Mouse (Mus musculus) heart, embryonic 12.5 days (tissue): ENCODE data around the gene Mnt. TPM values are rescaled to one million over a fixed set of nuclear protein-coding genes. Genes with fewer than 3 reads are reported as not detected.
"Not testable (repeated sequence)": the region's sequence is repeated elsewhere in the genome, so short reads cannot be mapped to it uniquely, and the experiment has no call there.

Source experiments
- ATAC-seq: fragments of 200-750 bp; cut with Nextera tagmentation; 2 replicates; pipeline ENCODE4 v1.8.0; 2017; ENCODE audit warnings: moderate TSS enrichment, moderate library complexity; ENCODE audit not compliant: insufficient number of reproducible peaks, low FRiP score
- H3K27ac ChIP-seq: fragments of 300-500 bp; sonication (generic); 2 replicates; pipeline ENCODE4 v1.5.1; 2016; ENCODE audit warnings: mild to moderate bottlenecking, moderate library complexity; ENCODE audit not compliant: poor library complexity, severe bottlenecking
- H3K27me3 ChIP-seq: fragments of 300-500 bp; sonication (generic); replicated peaks from 2 replicates; pipeline ENCODE4 v1.6.1; 2016; ENCODE audit warnings: mild to moderate bottlenecking, moderate library complexity
- H3K36me3 ChIP-seq: fragments of 300-500 bp; sonication (generic); 2 replicates; pipeline ENCODE4 v1.6.1; 2016; ENCODE audit warnings: mild to moderate bottlenecking, moderate library complexity
- H3K4me1 ChIP-seq: fragments of 300-500 bp; sonication (generic); replicated peaks from 2 replicates; pipeline ENCODE4 v1.6.1; 2016; ENCODE audit warnings: mild to moderate bottlenecking
- H3K4me2 ChIP-seq: fragments of 300-500 bp; sonication (generic); 2 replicates; pipeline ENCODE4 v1.6.1; 2016; ENCODE audit warnings: mild to moderate bottlenecking, moderate library complexity
- H3K4me3 ChIP-seq: fragments of 300-500 bp; sonication (generic); 2 replicates; pipeline ENCODE4 v1.5.1; 2016; ENCODE audit warnings: mild to moderate bottlenecking
- H3K9ac ChIP-seq: fragments of 300-500 bp; sonication (generic); 2 replicates; pipeline ENCODE4 v1.6.1; 2016; ENCODE audit warnings: mild to moderate bottlenecking, moderate library complexity
- H3K9me3 ChIP-seq: fragments of 300-500 bp; sonication (generic); replicated peaks from 2 replicates; pipeline ENCODE4 v1.6.1; 2016; ENCODE audit warnings: mild to moderate bottlenecking, moderate library complexity
- WGBS: fragments of 180-500 bp; shearing (Covaris S2); methylation state at CpG from one replicate; pipeline ENCODE4 v1.1.7; 2016; 5-methylcytosine and 5-hydroxymethylcytosine counted together
- polyA plus RNA-seq: library from polyadenylated mRNA; unstranded; fragments of >200 nt; fragmentation: Nextera tagmentation; extraction: Ambion mirVana; gene quantifications from 2 replicates; pipeline ENCODE4 v1.2.1, GENCODE M21; 2016

Gene Mnt
- 4.0 and 4.8 TPM in 2 replicates for polyA plus RNA-seq

GRCm38 (mm10) chr11:74830256-74831161, at the start of gene Mnt:
TSS of gene Mnt (plus strand) at chr11:74830920.
- H3K36me3 ChIP-seq: no peaks in the 10 kb centered on the region
- H3K9ac ChIP-seq: peak within 1 kb of the TSS; percentile 91
- under 1% methylated on average over 69 of the region's 70 CpGs for WGBS
- H3K4me3 ChIP-seq: peak within 1 kb of the TSS; percentile 88
- peak; percentile 82 for ATAC-seq
- peak within 1 kb of the TSS; percentile 100 for H3K27ac ChIP-seq
- peak within 1 kb of the TSS; percentile 94 for H3K4me2 ChIP-seq
- H3K9me3 ChIP-seq: no peaks in the 10 kb centered on the region
- H3K27me3 ChIP-seq: no peaks in the 10 kb centered on the region
- peaks cover 43% of the 10 kb centered on the region for H3K4me1 ChIP-seq

- H3K4me3 ChIP-seq: no peak overlapping the region
- no peak overlapping the region for H3K9ac ChIP-seq
- no peaks in the 10 kb centered on the region for H3K9me3 ChIP-seq
- no peaks in the 10 kb centered on the region for H3K4me1 ChIP-seq
- no peak overlapping the region for H3K4me2 ChIP-seq
- no peak overlapping the region for H3K27ac ChIP-seq
- no peaks in the 10 kb centered on the region for H3K27me3 ChIP-seq
- H3K36me3 ChIP-seq: peaks cover 83% of the 10 kb centered on the region
- 93% methylated on average over 4 of the region's 4 CpGs for whole genome bisulfite sequencing
- ATAC-seq: no peak
Measured at GRCm38 (mm10) chr11:74792874-74793273, 37.8 kb upstream of the Mnt start.

GRCm38 (mm10) chr11:74800658-74801057, 30.1 kb upstream of the Mnt start:
- WGBS: 88% methylated on average over 4 of the region's 4 CpGs
- ATAC-seq: no peak
- H3K27ac ChIP-seq: no peak overlapping the region
- no peak overlapping the region for H3K4me3 ChIP-seq
- H3K4me2 ChIP-seq: no peak overlapping the region
- H3K9ac ChIP-seq: no peak overlapping the region
- no peaks in the 10 kb centered on the region for H3K9me3 ChIP-seq
- H3K36me3 ChIP-seq: peaks cover 67% of the 10 kb centered on the region
- H3K4me1 ChIP-seq: peaks cover 3% of the 10 kb centered on the region; the same call in 1 of the 2 replicates
- H3K27me3 ChIP-seq: no peaks in the 10 kb centered on the region

GRCm38 (mm10) chr11:74804081-74804627, 26.6 kb upstream of the Mnt start:
- Histone ChIP-seq H3K4me3 (no peak overlapping the region), H3K36me3 (peaks cover 68% of the 10 kb centered on the region), H3K27me3 (no peaks in the 10 kb centered on the region), H3K9me3 (no peaks in the 10 kb centered on the region), H3K9ac (no peak overlapping the region), H3K4me1 (peaks cover 3% of the 10 kb centered on the region; the same call in 1 of the 2 replicates), H3K4me2 (no peak overlapping the region), H3K27ac (no peak overlapping the region)
- 86% methylated on average over 3 of the region's 3 CpGs for WGBS
- no peak for ATAC-seq

GRCm38 (mm10) chr11:74807246-74807882, 23.4 kb upstream of the Mnt start:
- no peak overlapping the region for H3K9ac ChIP-seq
- no peaks in the 10 kb centered on the region for H3K27me3 ChIP-seq
- no peaks in the 10 kb centered on the region for H3K9me3 ChIP-seq
- no peak overlapping the region for H3K27ac ChIP-seq
- no peak overlapping the region for H3K4me2 ChIP-seq
- H3K4me1 ChIP-seq: peaks cover 8% of the 10 kb centered on the region
- no peak overlapping the region for H3K4me3 ChIP-seq
- H3K36me3 ChIP-seq: peaks cover 60% of the 10 kb centered on the region
- ATAC-seq: no peak
- WGBS: 94% methylated on average over 6 of the region's 6 CpGs

GRCm38 (mm10) chr11:74808251-74808853, 22.4 kb upstream of the Mnt start:
- Histone ChIP-seq H3K27ac (no peak overlapping the region), H3K4me2 (no peak overlapping the region), H3K9me3 (no peaks in the 10 kb centered on the region), H3K27me3 (no peaks in the 10 kb centered on the region), H3K4me1 (peaks cover 8% of the 10 kb centered on the region), H3K36me3 (peaks cover 61% of the 10 kb centered on the region), H3K9ac (no peak overlapping the region), H3K4me3 (no peak overlapping the region)
- no peak for ATAC-seq
- WGBS: 85% methylated on average over 6 of the region's 6 CpGs

- Histone ChIP-seq H3K9ac (no peak overlapping the region), H3K27me3 (no peaks in the 10 kb centered on the region), H3K27ac (no peak overlapping the region), H3K4me1 (peaks cover 8% of the 10 kb centered on the region), H3K4me2 (no peak overlapping the region), H3K4me3 (no peak overlapping the region), H3K9me3 (no peaks in the 10 kb centered on the region), H3K36me3 (peaks cover 60% of the 10 kb centered on the region)
- ATAC-seq: no peak
Measured at GRCm38 (mm10) chr11:74810134-74810533, 20.6 kb upstream of the Mnt start.

GRCm38 (mm10) chr11:74811027-74811426, 19.7 kb upstream of the Mnt start:
- H3K4me3 ChIP-seq, H3K9me3 ChIP-seq, H3K9ac ChIP-seq, H3K4me1 ChIP-seq, H3K27ac ChIP-seq, H3K27me3 ChIP-seq, ATAC-seq: not testable (repeated sequence)
- WGBS: 52% methylated on average over 3 of the region's 3 CpGs
- peaks cover 52% of the 10 kb centered on the region for H3K36me3 ChIP-seq
- H3K4me2 ChIP-seq: peak overlapping the region; percentile 34

- Histone ChIP-seq H3K4me3 (no peak overlapping the region), H3K27ac (peak overlapping the region; percentile 71), H3K4me1 (peaks cover 8% of the 10 kb centered on the region), H3K36me3 (peaks cover 50% of the 10 kb centered on the region), H3K9me3 (no peaks in the 10 kb centered on the region), H3K27me3 (no peaks in the 10 kb centered on the region), H3K4me2 (peak overlapping the region; percentile 34), H3K9ac (no peak overlapping the region)
- whole genome bisulfite sequencing: 64% methylated on average over 5 of the region's 5 CpGs
- no peak for ATAC-seq
Measured at GRCm38 (mm10) chr11:74811538-74811937, 19.2 kb upstream of the Mnt start.

- no peak overlapping the region for H3K4me2 ChIP-seq
- H3K36me3 ChIP-seq: peaks cover 53% of the 10 kb centered on the region
- H3K4me1 ChIP-seq: peaks cover 8% of the 10 kb centered on the region
- no peaks in the 10 kb centered on the region for H3K9me3 ChIP-seq
- no peak overlapping the region for H3K9ac ChIP-seq
- no peaks in the 10 kb centered on the region for H3K27me3 ChIP-seq
- H3K4me3 ChIP-seq: no peak overlapping the region
- no peak for ATAC-seq
- no peak overlapping the region for H3K27ac ChIP-seq
Measured at GRCm38 (mm10) chr11:74815795-74816194, 14.9 kb upstream of the Mnt start.

- no peak overlapping the region for H3K9ac ChIP-seq
- no peaks in the 10 kb centered on the region for H3K9me3 ChIP-seq
- no peak overlapping the region for H3K27ac ChIP-seq
- WGBS: 60% methylated on average over 1 of the region's 1 CpGs
- peaks cover 36% of the 10 kb centered on the region for H3K36me3 ChIP-seq
- no peak overlapping the region for H3K4me3 ChIP-seq
- no peak for ATAC-seq
- no peak overlapping the region for H3K4me2 ChIP-seq
- no peaks in the 10 kb centered on the region for H3K27me3 ChIP-seq
- no peaks in the 10 kb centered on the region for H3K4me1 ChIP-seq
Measured at GRCm38 (mm10) chr11:74820921-74821320, 9.8 kb upstream of the Mnt start.
